Mouse (Mus musculus) kidney, adult 2 months (tissue): ENCODE measurements at regions not wholly inside any gene's neighbourhood (a gene's known extent, or its start where the extent isn't known, plus 50 kb on each side); places are given as distances from the start of the nearest gene placed in this dataset.
"Not testable (repeated sequence)": the region's sequence is repeated elsewhere in the genome, so short reads cannot be mapped to it uniquely, and the experiment has no call there.

ENCODE experiments used
- DNase-seq: peaks from one replicate; pipeline ENCODE4 v3.0.0; 2021
- H3K27ac ChIP-seq: fragments of 200-500 bp; 2 replicates; pipeline ENCODE4 v1.5.1; 2012; ENCODE audit warnings: low read depth, low read length, control low read depth, inconsistent platforms; ENCODE audit not compliant: insufficient read depth
- H3K27me3 ChIP-seq: fragments of 200-500 bp; replicated peaks from 2 replicates; pipeline ENCODE4 v1.6.1; 2012; ENCODE audit warnings: mild to moderate bottlenecking, moderate library complexity, low read length, inconsistent platforms; ENCODE audit not compliant: control insufficient read depth, insufficient read depth
- H3K36me3 ChIP-seq: fragments of 200-500 bp; 2 replicates; pipeline ENCODE4 v1.6.1; 2012; ENCODE audit warnings: mild to moderate bottlenecking, moderate library complexity, low read length, inconsistent platforms; ENCODE audit not compliant: control insufficient read depth, insufficient read depth
- H3K4me1 ChIP-seq: fragments of 200-500 bp; 2 replicates; pipeline ENCODE4 v1.6.1; 2011; ENCODE audit warnings: low read length; ENCODE audit not compliant: control insufficient read depth, insufficient read depth
- H3K4me3 ChIP-seq: fragments of 200-500 bp; 2 replicates; pipeline ENCODE4 v1.5.1; 2011; ENCODE audit warnings: mild to moderate bottlenecking, low read depth, low read length, control low read depth; ENCODE audit not compliant: insufficient read depth
- CTCF ChIP-seq: fragments of 200-500 bp; conservative IDR thresholded peaks from 2 replicates; pipeline ENCODE4 v1.5.1; 2011; ENCODE audit warnings: low read depth, mild to moderate bottlenecking, control low read depth, low read length, moderate library complexity, mixed read lengths; ENCODE audit not compliant: insufficient read depth, insufficient read length
- POLR2A ChIP-seq: fragments of 200-500 bp; IDR thresholded peaks from one replicate; pipeline ENCODE4 v1.6.1; 2011; ENCODE audit warnings: low read depth, low read length, control low read depth
- WGBS: fragments of 180-500 bp; shearing (Covaris S2); methylation state at CpG from one replicate; pipeline ENCODE4 v1.1.7; 2018; 5-methylcytosine and 5-hydroxymethylcytosine counted together

- Histone ChIP-seq H3K4me1 (no peaks in the 10 kb centered on the region), H3K27ac (no peak overlapping the region), H3K4me3 (no peak overlapping the region), H3K27me3 (no peaks in the 10 kb centered on the region), H3K36me3 (no peaks in the 10 kb centered on the region)
- DNase-seq, result no peak
- no peak for TF ChIP-seq POLR2A
- no peak for TF ChIP-seq CTCF
- WGBS, result 71% methylated on average over 3 of the region's 3 CpGs
These were observed 334.9 kb upstream of the Ngly1 start for GRCm38 (mm10) chr14:15914176-15914575.

DNA sequence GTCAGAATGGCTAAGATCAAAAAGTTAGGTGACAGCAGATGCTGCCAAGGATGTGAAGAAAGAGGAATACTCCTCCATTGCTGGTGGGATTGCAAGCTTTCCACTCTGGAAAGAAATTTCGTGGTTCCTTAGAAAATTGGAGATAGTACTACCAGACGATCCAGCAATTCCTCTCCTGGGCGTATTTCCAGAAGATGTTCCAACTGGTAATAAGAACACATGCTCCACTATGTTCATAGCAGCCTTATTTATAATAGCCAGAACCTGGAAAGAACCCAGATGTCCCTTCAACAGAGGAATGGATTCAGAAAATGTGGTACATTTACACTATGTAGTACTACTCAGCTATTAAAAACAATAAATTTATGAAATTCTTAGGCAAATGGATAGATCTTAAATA, 324.4 kb upstream of the Ngly1 start:
- H3K27ac ChIP-seq, H3K36me3 ChIP-seq, H3K27me3 ChIP-seq, H3K4me3 ChIP-seq, DNase-seq, H3K4me1 ChIP-seq: not testable (repeated sequence)
- 76% methylated on average over 3 of the region's 3 CpGs for WGBS

- Histone ChIP-seq H3K4me1 (no peaks in the 10 kb centered on the region), H3K27me3 (no peaks in the 10 kb centered on the region), H3K27ac (no peak overlapping the region), H3K4me3 (no peak overlapping the region), H3K36me3 (no peaks in the 10 kb centered on the region)
- TF ChIP-seq POLR2A (no peak), CTCF (no peak)
- DNase-seq, result no peak
These were observed 314.4 kb upstream of the Ngly1 start for GRCm38 (mm10) chr14:15934729-15935128.

GRCm38 (mm10) chr14:15970321-15970720, 278.8 kb upstream of the Ngly1 start:
- no peak for DNase-seq
- TF ChIP-seq CTCF, result no peak
- no peak for TF ChIP-seq POLR2A
- Histone ChIP-seq H3K4me3 (no peak overlapping the region), H3K27me3 (no peaks in the 10 kb centered on the region), H3K27ac (no peak overlapping the region), H3K36me3 (no peaks in the 10 kb centered on the region), H3K4me1 (no peaks in the 10 kb centered on the region)

- TF ChIP-seq POLR2A, result no peak
- no peak for TF ChIP-seq CTCF
- Histone ChIP-seq H3K36me3 (no peaks in the 10 kb centered on the region), H3K27ac (no peak overlapping the region), H3K4me1 (no peaks in the 10 kb centered on the region), H3K4me3 (no peak overlapping the region), H3K27me3 (no peaks in the 10 kb centered on the region)
- no peak for DNase-seq
These were observed 278.3 kb upstream of the Ngly1 start for GRCm38 (mm10) chr14:15970767-15971166.

DNA sequence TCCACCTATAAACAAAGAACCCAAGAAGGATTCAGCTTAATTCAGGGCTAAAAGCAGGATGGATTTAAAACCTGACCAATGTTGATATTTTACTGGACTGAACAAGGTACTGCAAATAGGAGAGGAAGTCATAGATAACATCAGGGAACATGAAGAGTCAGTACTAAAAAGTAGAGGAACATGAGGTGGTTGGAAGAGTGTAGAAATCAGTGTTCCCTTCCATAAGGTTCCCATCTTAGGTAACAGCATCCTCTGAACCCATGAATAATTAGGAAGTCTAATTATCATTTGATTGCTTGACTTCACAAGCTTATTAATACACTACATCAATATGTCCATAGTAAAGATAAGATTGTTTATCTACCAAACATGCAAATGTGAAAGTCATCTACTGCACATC, 277.8 kb upstream of the Ngly1 start:
- no peak for DNase-seq
- Histone ChIP-seq H3K4me1 (no peaks in the 10 kb centered on the region), H3K27ac (no peak overlapping the region), H3K4me3 (no peak overlapping the region), H3K36me3 (no peaks in the 10 kb centered on the region), H3K27me3 (no peaks in the 10 kb centered on the region)
- TF ChIP-seq POLR2A (no peak), CTCF (no peak)

DNA sequence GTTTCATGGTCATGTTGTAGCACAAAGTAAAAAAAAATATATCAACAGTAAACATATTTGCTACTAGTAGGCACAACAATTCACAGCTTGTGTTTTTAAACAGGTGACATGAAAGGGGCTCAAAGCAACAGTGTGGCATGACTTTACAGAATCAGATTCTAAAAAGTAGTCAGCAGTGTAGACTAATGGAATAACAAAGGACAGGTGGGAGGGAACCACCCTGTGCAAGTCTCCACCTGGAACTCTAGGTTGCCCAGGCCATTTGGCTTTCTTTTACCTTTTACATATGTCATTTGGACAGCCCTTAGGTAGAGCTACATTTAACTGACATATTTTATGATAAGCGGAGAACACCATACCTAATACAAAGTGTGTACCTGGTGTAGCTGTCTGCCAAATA, 271.7 kb upstream of the Ngly1 start:
- TF ChIP-seq CTCF, result no peak
- H3K4me3 ChIP-seq, result no peak overlapping the region
- no peaks in the 10 kb centered on the region for H3K27me3 ChIP-seq
- WGBS, result 97% methylated on average over 1 of the region's 1 CpGs
- H3K36me3 ChIP-seq, result no peaks in the 10 kb centered on the region
- H3K27ac ChIP-seq, result no peak overlapping the region
- H3K4me1 ChIP-seq, result no peaks in the 10 kb centered on the region
- no peak for DNase-seq

GRCm38 (mm10) chr14:15978329-15978728, 270.8 kb upstream of the Ngly1 start:
- Histone ChIP-seq H3K27ac (no peak overlapping the region), H3K4me3 (no peak overlapping the region), H3K36me3 (no peaks in the 10 kb centered on the region), H3K27me3 (no peaks in the 10 kb centered on the region), H3K4me1 (no peaks in the 10 kb centered on the region)
- 29% methylated on average over 1 of the region's 1 CpGs for WGBS
- no peak for DNase-seq
- TF ChIP-seq POLR2A, result no peak
- no peak for TF ChIP-seq CTCF
